Mouse (Mus musculus) heart, adult 18-20 months (tissue): Measurements from ENCODE around the gene Nln. TPM values are rescaled to one million over a fixed set of nuclear protein-coding genes. Genes with fewer than 3 reads are reported as not detected.

ENCODE experiments used
- DNase-seq, 2 experiments: peaks; one replicate each; pipeline ENCODE4 v3.0.0; 2021 to 2022; ENCODE audit warnings: mixed read lengths in 1 of 2
- total RNA-seq, 2 experiments: library from RNA; stranded (reverse); gene quantifications; 2 replicates each; pipeline ENCODE4 v1.2.3; 2021

The Nln gene
- total RNA-seq, 2 experiments from 2014 or later = 11.2 to 14.9 TPM

GRCm38 (mm10) chr13:104018466-104019076, 90.8 kb downstream of the Nln start:
- no peak for DNase-seq

- DNase-seq = no peak
Measured at GRCm38 (mm10) chr13:104015246-104016105, 93.9 kb downstream of the Nln start.

- no peak for DNase-seq
Measured at GRCm38 (mm10) chr13:104014038-104014437, 95.4 kb downstream of the Nln start.

- DNase-seq = no peak
Measured at GRCm38 (mm10) chr13:104013380-104013779, 96.0 kb downstream of the Nln start.

- no peak for DNase-seq
Measured at GRCm38 (mm10) chr13:104012214-104012833, 97.1 kb downstream of the Nln start.

- no peak for DNase-seq
Measured at GRCm38 (mm10) chr13:104011289-104011688, 98.1 kb downstream of the Nln start.

- DNase-seq = no peak
Measured at GRCm38 (mm10) chr13:104005231-104005845, 104.1 kb downstream of the Nln start.

GRCm38 (mm10) chr13:103994085-103994455, 115.3 kb downstream of the Nln start:
- DNase-seq = no peak

GRCm38 (mm10) chr13:103993142-103994084, 116.0 kb downstream of the Nln start:
- DNase-seq = no peak

- DNase-seq = peak in 1 of 2 experiments; percentile 15
Measured at GRCm38 (mm10) chr13:103986660-103987059, 122.8 kb downstream of the Nln start.

- peak in 1 of 2 experiments; percentile 10 for DNase-seq
Measured at GRCm38 (mm10) chr13:103985510-103986278, 123.7 kb downstream of the Nln start.

GRCm38 (mm10) chr13:103982376-103982775, 127.0 kb downstream of the Nln start:
- no peak for DNase-seq

- DNase-seq = no peak
Measured at GRCm38 (mm10) chr13:103980414-103980813, 129.0 kb downstream of the Nln start.

- peak; percentile 27 to 36 for DNase-seq
Measured at GRCm38 (mm10) chr13:103978286-103978866, 131.0 kb downstream of the Nln start.

- no peak for DNase-seq
Measured at GRCm38 (mm10) chr13:103977844-103978243, 131.6 kb downstream of the Nln start.

GRCm38 (mm10) chr13:103976181-103976724, 133.2 kb downstream of the Nln start:
- DNase-seq = no peak

GRCm38 (mm10) chr13:103975101-103975500, 134.3 kb downstream of the Nln start:
- DNase-seq = no peak

GRCm38 (mm10) chr13:103973977-103974376, 135.4 kb downstream of the Nln start:
- DNase-seq = no peak
